Mouse (Mus musculus) urinary bladder, postnatal 36 days (tissue): ENCODE results near the gene Fbxl16.
A peak's percentile ranks its signal among the peaks of the same experiment; 100 is the strongest.

Experiments used
- DNase-seq, 2 experiments: peaks; one replicate each; pipeline ENCODE4 v3.0.0; 2022; ENCODE audit warnings: low spot score in 2 of 2, mixed read lengths in 1 of 2

Fbxl16 gene

DNA sequence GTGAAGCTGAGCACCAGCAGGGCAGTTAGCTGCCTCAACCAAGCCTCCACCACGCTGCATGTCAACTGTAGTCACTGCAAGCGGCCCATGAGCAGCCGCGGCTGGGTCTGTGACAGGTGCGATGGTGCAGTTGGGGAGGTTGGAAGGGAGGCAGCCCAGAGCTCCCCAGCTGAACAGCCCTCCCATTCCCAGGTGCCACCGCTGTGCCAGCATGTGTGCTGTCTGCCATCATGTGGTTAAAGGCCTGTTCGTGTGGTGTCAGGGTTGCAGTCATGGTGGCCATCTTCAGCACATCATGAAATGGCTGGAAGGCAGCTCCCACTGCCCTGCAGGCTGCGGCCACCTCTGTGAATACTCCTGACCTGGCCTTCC, 19.3 kb downstream of the Fbxl16 start:
- no peak for DNase-seq

- DNase-seq = peak; percentile 69 to 76
These were observed 20.1 kb downstream of the Fbxl16 start, which contains the start of gene Jmjd8 for GRCm38 (mm10) chr17:25828712-25829557. Gene Jmjd8 (plus strand): TSS chr17:25828867.

GRCm38 (mm10) chr17:25829558-25830017, 20.7 kb downstream of the Fbxl16 start:
- no peak for DNase-seq

GRCm38 (mm10) chr17:25830200-25830753, 21.4 kb downstream of the Fbxl16 start:
- DNase-seq = no peak

GRCm38 (mm10) chr17:25830806-25831431, 22.0 kb downstream of the Fbxl16 start:
- no peak for DNase-seq

DNA sequence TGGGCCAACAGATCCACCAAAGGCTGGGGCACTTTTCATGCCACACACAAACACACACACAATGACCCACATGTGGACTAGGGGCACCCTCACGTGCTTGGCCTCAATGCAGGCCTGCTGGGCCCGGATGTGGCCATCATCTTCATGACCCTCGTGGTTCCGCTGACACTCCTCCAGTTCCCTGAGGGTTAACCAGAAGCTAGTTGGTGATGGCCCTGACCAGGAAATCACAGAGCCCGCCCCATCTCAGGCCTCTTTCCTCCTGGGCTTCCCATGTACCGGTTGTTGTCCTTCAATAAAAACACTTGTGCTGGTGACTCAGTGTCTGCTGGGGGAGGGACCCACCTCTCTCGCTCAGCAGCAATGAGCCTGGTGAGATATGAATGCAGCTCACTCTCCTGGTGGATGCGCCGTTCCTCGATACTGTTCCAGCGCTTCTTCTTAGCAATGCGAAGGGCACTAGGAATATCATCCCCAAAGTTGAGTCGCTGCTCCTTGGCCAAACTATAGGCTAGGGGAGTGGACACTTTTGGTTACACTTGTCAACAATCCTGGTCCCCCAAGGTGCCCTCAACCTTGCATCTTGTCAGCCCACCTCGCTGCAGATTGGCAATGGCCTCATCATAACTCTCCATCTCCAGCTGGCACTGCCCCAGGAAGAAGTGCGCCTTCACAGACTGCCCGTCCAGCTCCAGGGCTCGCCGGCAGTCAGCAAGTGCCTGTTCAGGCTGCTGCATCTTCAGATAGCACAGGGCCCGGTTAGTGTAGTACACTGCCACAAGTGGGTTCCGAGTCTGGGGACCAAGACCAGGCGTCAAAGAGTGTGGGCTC, 22.8 kb downstream of the Fbxl16 start:
- no peak for DNase-seq

DNA sequence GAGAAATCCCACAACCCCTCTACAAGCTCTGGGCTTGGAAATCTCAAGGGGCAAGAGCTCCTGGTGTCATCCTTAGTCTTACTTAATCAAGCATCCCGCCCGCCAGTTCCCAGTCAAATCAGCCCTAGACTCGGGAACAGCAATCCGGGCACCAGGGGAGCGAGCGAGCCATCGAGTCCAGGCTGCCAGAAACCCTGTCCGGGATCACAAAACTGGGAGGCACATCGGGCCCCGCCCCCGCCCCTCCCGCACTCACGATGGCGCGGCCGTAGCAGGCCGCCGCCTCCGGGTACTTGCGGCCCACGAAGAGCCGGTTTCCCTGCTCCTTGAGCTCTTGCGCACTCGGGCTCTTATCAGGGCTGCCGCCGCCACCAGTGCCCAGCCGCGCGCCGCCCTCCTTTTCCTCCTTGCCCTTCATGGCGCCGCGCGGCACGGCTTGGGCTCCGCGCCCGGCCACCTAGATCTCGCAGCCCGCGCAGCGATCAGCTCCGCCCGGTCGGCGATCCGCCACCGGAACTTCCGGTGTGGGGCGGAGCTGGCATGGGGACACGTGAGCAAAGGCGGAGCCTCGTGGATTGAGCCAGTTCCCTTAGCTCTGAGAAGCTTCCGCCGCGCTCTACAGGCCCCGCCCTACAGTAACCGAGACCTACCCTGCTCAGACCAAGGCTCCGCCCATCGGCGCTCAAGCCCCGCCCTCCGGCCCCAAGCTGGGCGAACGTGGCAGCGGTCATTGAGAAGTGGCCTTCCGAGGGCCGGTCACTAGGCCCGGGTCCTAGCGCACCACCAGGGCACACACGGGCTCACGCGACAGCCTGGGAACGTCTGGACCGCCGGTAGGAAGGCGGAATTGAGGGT, 23.8 kb downstream of the Fbxl16 start:
- DNase-seq = peak; percentile 99

DNA sequence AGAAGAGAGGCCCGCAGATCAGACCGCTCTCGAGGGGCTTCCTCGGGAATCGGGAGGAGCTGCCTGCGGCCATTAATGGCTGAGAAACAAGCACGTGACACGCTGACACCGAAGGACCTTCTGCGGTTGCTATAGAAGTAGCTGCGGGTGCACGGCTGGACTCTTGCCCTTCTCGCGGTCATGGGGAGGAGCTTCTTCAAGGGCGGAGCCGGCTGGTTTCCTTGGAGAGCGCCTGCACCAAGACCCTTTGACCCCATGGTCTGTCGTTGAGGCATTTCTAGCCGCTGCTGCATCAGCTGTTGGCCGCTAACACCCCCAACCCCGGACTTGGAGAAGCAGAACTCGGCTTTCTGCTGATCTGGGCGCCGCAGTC, 24.4 kb downstream of the Fbxl16 start, which contains the start of gene Stub1:
Stub1 (minus strand) TSS at position 114 of the 373 bp plus-strand sequence.
- peak; percentile 83 to 93 for DNase-seq

GRCm38 (mm10) chr17:25833961-25834594, 25.2 kb downstream of the Fbxl16 start:
- no peak for DNase-seq

- no peak for DNase-seq
These were observed 25.8 kb downstream of the Fbxl16 start for GRCm38 (mm10) chr17:25834595-25835222.

DNA sequence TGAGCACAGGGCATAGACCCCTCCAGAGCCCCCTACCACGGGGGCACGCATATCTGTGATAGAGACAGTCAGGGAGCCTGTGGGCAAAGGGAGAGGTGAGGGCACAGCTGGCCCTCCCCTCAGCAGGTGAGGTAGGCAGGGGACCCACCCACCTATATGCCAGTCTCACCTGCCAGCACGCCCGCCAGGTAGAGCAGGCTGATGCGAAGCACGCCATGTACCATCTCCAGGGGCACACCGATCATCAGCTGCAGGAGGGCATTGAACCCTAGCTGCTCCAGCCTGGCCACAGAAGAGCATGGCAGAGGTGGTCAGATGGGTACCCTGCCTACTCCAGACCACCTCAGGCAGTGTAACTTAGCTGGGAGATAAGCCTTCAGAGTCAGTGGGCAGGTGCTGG, 26.4 kb downstream of the Fbxl16 start:
- DNase-seq = no peak

GRCm38 (mm10) chr17:25835816-25836215, 26.9 kb downstream of the Fbxl16 start:
- no peak for DNase-seq

DNA sequence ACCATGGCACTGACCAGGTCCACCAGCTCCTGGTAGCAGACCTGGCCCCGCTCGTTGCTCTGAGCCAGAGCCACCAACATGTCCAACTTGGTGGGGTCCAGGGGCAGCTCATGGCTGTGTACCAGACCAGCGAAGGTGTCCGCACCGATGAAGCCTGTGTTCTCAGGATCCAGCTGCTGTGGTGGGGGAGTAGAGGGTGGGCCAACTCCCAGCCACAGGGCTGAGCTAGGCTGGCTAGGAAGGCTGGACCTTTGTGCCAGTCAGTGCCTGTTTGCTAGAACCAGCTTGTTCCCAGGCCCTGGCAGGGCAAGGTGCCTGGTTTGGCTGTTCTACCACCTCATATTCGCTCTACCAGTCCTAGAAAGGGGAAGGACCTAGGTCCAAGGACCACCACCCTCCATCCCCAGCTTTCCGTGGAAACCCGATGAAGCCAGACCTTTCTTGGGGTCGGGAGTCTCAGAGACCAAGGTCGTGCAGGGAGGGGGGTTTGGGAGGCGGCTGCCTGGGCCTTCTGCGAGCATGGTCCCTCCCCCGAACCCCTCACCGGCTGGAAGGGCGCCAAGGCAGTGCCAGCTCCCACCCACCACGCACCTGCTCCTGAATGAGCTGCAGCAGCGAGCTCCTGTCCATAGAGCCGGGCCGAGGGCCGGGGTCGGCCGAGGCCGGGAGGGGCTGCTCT, 27.7 kb downstream of the Fbxl16 start:
- DNase-seq = peak in 1 of 2 experiments; percentile 62

DNA sequence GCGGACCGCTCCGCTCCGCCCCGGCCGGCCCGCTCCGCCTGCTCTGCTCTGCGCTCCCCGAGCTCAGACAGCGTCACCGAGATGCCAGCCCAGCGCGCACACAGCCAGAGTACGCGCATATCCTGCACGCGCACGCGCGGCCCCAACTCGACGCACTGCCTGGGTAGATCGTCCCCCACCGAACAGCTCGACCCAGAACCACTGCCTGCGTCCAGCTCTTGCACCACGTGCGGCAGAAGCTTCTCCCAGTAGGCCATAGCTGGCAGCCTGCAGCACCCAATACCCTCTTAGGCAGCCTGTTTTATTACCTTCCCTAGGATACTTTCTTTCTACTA, 28.2 kb downstream of the Fbxl16 start, which contains the start of gene Rhbdl1:
Rhbdl1 (minus strand) TSS at position 220 of the 335 bp plus-strand sequence.
- DNase-seq = peak in 1 of 2 experiments; percentile 79

- DNase-seq = no peak
These were observed 28.6 kb downstream of the Fbxl16 start for GRCm38 (mm10) chr17:25837533-25837932.

DNA sequence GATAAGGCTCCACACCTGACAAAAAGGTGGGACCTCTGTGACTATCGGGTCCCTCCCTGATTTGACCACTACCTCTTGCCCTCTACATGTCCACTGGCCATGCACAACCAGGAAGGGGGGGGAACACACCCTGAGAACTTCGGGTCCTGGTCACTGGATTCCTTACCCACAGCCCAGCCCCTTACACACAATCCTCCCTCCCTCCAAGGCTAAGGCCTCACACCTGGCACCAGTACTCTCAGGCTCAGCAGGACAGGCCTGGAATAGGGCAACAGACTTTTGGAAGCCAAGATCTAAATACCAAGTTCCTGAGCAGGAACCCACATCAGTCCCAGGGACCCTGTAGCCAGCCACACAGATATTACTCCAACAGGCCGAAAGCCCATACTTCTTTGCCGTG, 30.0 kb downstream of the Fbxl16 start:
- no peak for DNase-seq

GRCm38 (mm10) chr17:25839455-25840235, 30.8 kb downstream of the Fbxl16 start:
- DNase-seq = no peak

GRCm38 (mm10) chr17:25840519-25840918, 31.6 kb downstream of the Fbxl16 start:
- DNase-seq = no peak
